In the genomic region with DNA sequence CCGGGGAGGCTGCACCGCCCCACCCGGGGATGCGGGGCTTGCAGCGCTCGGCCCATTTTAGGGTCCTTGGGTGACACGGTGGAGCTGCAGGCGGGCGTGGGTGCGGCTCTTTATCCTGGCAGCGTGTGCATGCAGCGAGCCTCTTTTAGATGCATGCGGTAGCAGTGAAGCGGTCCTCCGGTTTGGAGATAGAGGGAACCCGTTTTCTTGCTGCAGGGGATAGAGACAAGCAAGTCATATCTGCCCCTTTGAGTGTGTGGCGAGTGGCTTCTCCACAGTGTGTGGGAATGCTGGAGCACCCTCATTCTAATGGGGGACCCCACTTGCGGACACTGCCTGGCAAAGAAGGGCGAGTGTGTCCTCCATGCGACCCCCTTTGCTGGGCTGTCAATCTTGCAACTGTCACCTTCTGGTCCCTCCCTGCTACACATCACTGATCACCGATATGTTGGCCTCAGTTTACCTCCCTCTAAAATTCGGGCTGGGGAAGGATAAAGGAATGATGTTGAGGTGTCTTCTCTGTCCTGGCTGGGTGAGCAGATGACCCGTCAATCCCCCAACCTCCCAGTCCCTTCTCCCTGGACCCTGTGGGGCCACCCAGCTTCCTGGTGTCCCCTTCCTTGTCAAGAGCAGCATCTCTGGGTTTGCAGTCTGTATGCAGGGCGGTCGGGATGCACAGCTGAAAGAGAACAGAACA, we compare ENCODE assay signal across 8 mouse cellular contexts. TPM values are rescaled to one million over a fixed set of nuclear protein-coding genes. Genes with fewer than 3 reads are reported as not detected.
DNase-seq lines count a peak whose midpoint lies in the region; ATAC-seq and TF ChIP-seq lines count a peak whose summit lies in the region.

No protein-coding gene starts in this region.

- WGBS in kidney, embryonic 16.5 days = 2% methylated on average over 25 of the region's 25 CpGs
- 4% methylated on average over 25 of the region's 25 CpGs for WGBS in hindbrain, embryonic 15.5 days
- 4% methylated on average over 25 of the region's 25 CpGs for WGBS in midbrain, embryonic 16.5 days

- peak overlapping the region; percentile 88 for H3K27ac ChIP-seq in kidney, embryonic 16.5 days (ENCODE audit: low read length)
- peak overlapping the region; percentile 54 for H3K27ac ChIP-seq in cortical plate, adult 2 months (ENCODE audit: insufficient read depth, low read length)
- H3K27ac ChIP-seq in hindbrain, embryonic 15.5 days (replicated peaks) = peak overlapping the region; percentile 92
- H3K27ac ChIP-seq in midbrain, embryonic 16.5 days (ENCODE audit: low read length) = peak overlapping the region; percentile 89

- TF ChIP-seq CTCF in cortical plate, adult 2 months (IDR thresholded peaks at IDR 0.05; ENCODE audit: extremely low read depth, insufficient read depth, low read length) = no peak

- no peaks in the 10 kb centered on the region for H3K9me3 ChIP-seq in kidney, embryonic 16.5 days (ENCODE audit: low read length)
- H3K9me3 ChIP-seq in hindbrain, embryonic 15.5 days = no peaks in the 10 kb centered on the region
- H3K9me3 ChIP-seq in midbrain, embryonic 16.5 days (replicated peaks; ENCODE audit: control insufficient read depth, low read length, poor library complexity, severe bottlenecking) = no peaks in the 10 kb centered on the region

- DNase-seq in kidney, postnatal 10 days = no peak
- no peak for DNase-seq in urinary bladder, postnatal 36 days (ENCODE audit: low spot score in 2 of 2)
- DNase-seq in kidney, postnatal 14 days = no peak

- peaks cover 20% of the 10 kb centered on the region; the same call in 1 of the 2 replicates for H3K27me3 ChIP-seq in kidney, embryonic 16.5 days (ENCODE audit: insufficient read depth, low read length)
- H3K27me3 ChIP-seq in hindbrain, embryonic 15.5 days = 0 out of 2 replicates have a peak, but pooled peaks cover 11% of the 10 kb centered on the region
- peaks cover 14% of the 10 kb centered on the region for H3K27me3 ChIP-seq in midbrain, embryonic 16.5 days (ENCODE audit: control insufficient read depth, insufficient read depth, low read depth, low read length)

- peak; percentile 39; the same call in 1 of the 2 replicates for TF ChIP-seq POLR2A in cortical plate, adult 2 months (IDR thresholded peaks at IDR 0.05; ENCODE audit: extremely low read depth, insufficient read depth, low read length)

- H3K4me1 ChIP-seq in kidney, embryonic 16.5 days (ENCODE audit: insufficient read depth, low read length) = peaks cover 40% of the 10 kb centered on the region
- H3K4me1 ChIP-seq in cortical plate, adult 2 months (ENCODE audit: control insufficient read depth, insufficient read depth, low read length) = peaks cover 10% of the 10 kb centered on the region
- peaks cover 42% of the 10 kb centered on the region for H3K4me1 ChIP-seq in hindbrain, embryonic 15.5 days (replicated peaks)
- peaks cover 19% of the 10 kb centered on the region for H3K4me1 ChIP-seq in midbrain, embryonic 16.5 days (ENCODE audit: control insufficient read depth, insufficient read depth, low read length)

- H3K4me2 ChIP-seq in kidney, embryonic 16.5 days (replicated peaks; ENCODE audit: low read depth, low read length) = peak overlapping the region; percentile 93
- H3K4me2 ChIP-seq in hindbrain, embryonic 15.5 days = peak overlapping the region; percentile 71
- H3K4me2 ChIP-seq in midbrain, embryonic 16.5 days (ENCODE audit: low read length) = peak overlapping the region; percentile 66

- peak overlapping the region; percentile 87 for H3K9ac ChIP-seq in kidney, embryonic 16.5 days (replicated peaks; ENCODE audit: low read length)
- peak overlapping the region; percentile 89 for H3K9ac ChIP-seq in hindbrain, embryonic 15.5 days
- peak overlapping the region; percentile 93 for H3K9ac ChIP-seq in midbrain, embryonic 16.5 days (ENCODE audit: low read depth, low read length)

- no peaks in the 10 kb centered on the region for H3K36me3 ChIP-seq in kidney, embryonic 16.5 days (ENCODE audit: insufficient read depth, low read length)
- H3K36me3 ChIP-seq in hindbrain, embryonic 15.5 days = no peaks in the 10 kb centered on the region
- H3K36me3 ChIP-seq in midbrain, embryonic 16.5 days (ENCODE audit: control insufficient read depth, insufficient read depth, low read length) = no peaks in the 10 kb centered on the region

- peak overlapping the region; percentile 94 for H3K4me3 ChIP-seq in kidney, embryonic 16.5 days (ENCODE audit: low read length)
- H3K4me3 ChIP-seq in cortical plate, adult 2 months (ENCODE audit: insufficient read depth, low read length) = peak overlapping the region; percentile 90
- peak overlapping the region; percentile 90 for H3K4me3 ChIP-seq in hindbrain, embryonic 15.5 days
- peak overlapping the region; percentile 89 for H3K4me3 ChIP-seq in midbrain, embryonic 16.5 days (ENCODE audit: low read depth, low read length)

- ATAC-seq in kidney, embryonic 16.5 days (ENCODE audit: low FRiP score, low TSS enrichment) = peak; percentile 0; the same call in 1 of the 2 replicates
- ATAC-seq in hindbrain, embryonic 15.5 days (ENCODE audit: low FRiP score, low read depth) = peak; percentile 24
- ATAC-seq in midbrain, embryonic 16.5 days = no peak
- no peak for ATAC-seq in megakaryocyte progenitor cell, adult 5-6 weeks (replicated peaks; ENCODE audit: poor library complexity)

RNA-seq across cellular contexts. Expression of a gene that starts 0.7 kb away (rescaled TPM):
- 62.9 and 63.9 TPM in 2 replicates for polyA plus RNA-seq in kidney, embryonic 16.5 days (2015; fragmentation: Nextera tagmentation; extraction: Ambion mirVana)
- 414 and 443 TPM in 2 replicates for polyA plus RNA-seq in cortical plate, adult 2 months (2012; rRNA removed)
- 130 and 151 TPM in 2 replicates for polyA plus RNA-seq in hindbrain, embryonic 15.5 days (2015; fragmentation: Nextera tagmentation; extraction: Ambion mirVana)
- polyA plus RNA-seq in midbrain, embryonic 16.5 days (2015; fragmentation: Nextera tagmentation; extraction: Ambion mirVana) = 135 and 147 TPM in 2 replicates
- 18.9 and 24.6 TPM in 2 replicates for total RNA-seq in megakaryocyte progenitor cell, adult 5-6 weeks (2015)
- 32.4 and 37.4 TPM in 2 replicates for total RNA-seq in megakaryocyte progenitor cell, adult 5-6 weeks (2017)

RNA-seq across cellular contexts. Expression of a gene that starts 2.1 kb away (rescaled TPM):
- polyA plus RNA-seq in kidney, embryonic 16.5 days (2015; fragmentation: Nextera tagmentation; extraction: Ambion mirVana) = 21.9 and 22.6 TPM in 2 replicates
- 0.15 and 0.17 TPM in 2 replicates for polyA plus RNA-seq in cortical plate, adult 2 months (2012; rRNA removed)
- polyA plus RNA-seq in hindbrain, embryonic 15.5 days (2015; fragmentation: Nextera tagmentation; extraction: Ambion mirVana) = 5.9 and 6.2 TPM in 2 replicates
- 9.2 and 10.1 TPM in 2 replicates for polyA plus RNA-seq in midbrain, embryonic 16.5 days (2015; fragmentation: Nextera tagmentation; extraction: Ambion mirVana)
- total RNA-seq in megakaryocyte progenitor cell, adult 5-6 weeks (2015) = 2.3 TPM in 2 replicates
- 3.9 and 5.2 TPM in 2 replicates for total RNA-seq in megakaryocyte progenitor cell, adult 5-6 weeks (2017)

RNA-seq across cellular contexts. Expression of a gene that starts 26.7 kb away (rescaled TPM):
- polyA plus RNA-seq in kidney, embryonic 16.5 days (2015; fragmentation: Nextera tagmentation; extraction: Ambion mirVana) = 88.6 and 88.7 TPM in 2 replicates
- polyA plus RNA-seq in cortical plate, adult 2 months (2012; rRNA removed) = 52.1 and 58.2 TPM in 2 replicates
- 38.3 and 38.6 TPM in 2 replicates for polyA plus RNA-seq in hindbrain, embryonic 15.5 days (2015; fragmentation: Nextera tagmentation; extraction: Ambion mirVana)
- polyA plus RNA-seq in midbrain, embryonic 16.5 days (2015; fragmentation: Nextera tagmentation; extraction: Ambion mirVana) = 28.8 and 33.8 TPM in 2 replicates
- 15.5 and 20.2 TPM in 2 replicates for total RNA-seq in megakaryocyte progenitor cell, adult 5-6 weeks (2015)
- 10.5 and 16.9 TPM in 2 replicates for total RNA-seq in megakaryocyte progenitor cell, adult 5-6 weeks (2017)

RNA-seq across cellular contexts. Expression of a gene that starts 26.7 kb away (rescaled TPM):
- polyA plus RNA-seq in kidney, embryonic 16.5 days (2015; fragmentation: Nextera tagmentation; extraction: Ambion mirVana) = 218 and 238 TPM in 2 replicates
- 61.1 and 64.7 TPM in 2 replicates for polyA plus RNA-seq in cortical plate, adult 2 months (2012; rRNA removed)
- polyA plus RNA-seq in hindbrain, embryonic 15.5 days (2015; fragmentation: Nextera tagmentation; extraction: Ambion mirVana) = 121 and 144 TPM in 2 replicates
- polyA plus RNA-seq in midbrain, embryonic 16.5 days (2015; fragmentation: Nextera tagmentation; extraction: Ambion mirVana) = 128 and 130 TPM in 2 replicates
- total RNA-seq in megakaryocyte progenitor cell, adult 5-6 weeks (2015) = 95.1 and 97.1 TPM in 2 replicates
- 155 and 196 TPM in 2 replicates for total RNA-seq in megakaryocyte progenitor cell, adult 5-6 weeks (2017)

RNA-seq across cellular contexts. Expression of a gene that starts 27.4 kb away (rescaled TPM):
- polyA plus RNA-seq in kidney, embryonic 16.5 days (2015; fragmentation: Nextera tagmentation; extraction: Ambion mirVana) = 42.3 and 43.2 TPM in 2 replicates
- polyA plus RNA-seq in cortical plate, adult 2 months (2012; rRNA removed) = 32.2 and 33.0 TPM in 2 replicates
- polyA plus RNA-seq in hindbrain, embryonic 15.5 days (2015; fragmentation: Nextera tagmentation; extraction: Ambion mirVana) = 33.8 and 35.1 TPM in 2 replicates
- 27.6 and 28.3 TPM in 2 replicates for polyA plus RNA-seq in midbrain, embryonic 16.5 days (2015; fragmentation: Nextera tagmentation; extraction: Ambion mirVana)
- 7.1 and 7.6 TPM in 2 replicates for total RNA-seq in megakaryocyte progenitor cell, adult 5-6 weeks (2015)
- total RNA-seq in megakaryocyte progenitor cell, adult 5-6 weeks (2017) = 30.8 and 32.7 TPM in 2 replicates

Comparison
In these comparisons a context has a peak if more than half of its experiments do, and no peak if none do; other contexts are left out.
1. ATAC-seq: peak in kidney, embryonic 16.5 days (single experiment) and hindbrain, embryonic 15.5 days (single experiment); none in midbrain, embryonic 16.5 days (single experiment) and megakaryocyte progenitor cell, adult 5-6 weeks (single experiment).
2. Peak in every context shown above with its lines, with median percentiles within 50 percentile points of each other: H3K27ac ChIP-seq, H3K4me2 ChIP-seq, H3K4me3 ChIP-seq and H3K9ac ChIP-seq.